Mouse (Mus musculus): ENCODE measurements at regions not wholly inside any gene's neighbourhood (a gene's known extent, or its start where the extent isn't known, plus 50 kb on each side); places are given as distances from the start of the nearest gene placed in this dataset.
A peak's percentile ranks its signal among the peaks of the same experiment; 100 is the strongest.

GRCm38 (mm10) chr3:143786889-143787288 is 418.1 kb downstream of the Lmo4 start:
- ATAC-seq (no peak), DNase-seq (ENCODE audit: low spot score) (no peak)
- Histone ChIP-seq H3K9me3 (ENCODE audit: low read length) (no peaks in the 10 kb centered on the region), H3K27me3 (replicated peaks; ENCODE audit: insufficient read depth, low read length) (no peaks in the 10 kb centered on the region), H3K4me3 (ENCODE audit: low read depth, low read length) (no peak overlapping the region), H3K9ac (replicated peaks; ENCODE audit: low read depth) (no peak overlapping the region), H3K4me1 (ENCODE audit: insufficient read depth, low read depth, low read length) (no peaks in the 10 kb centered on the region; the same call in 1 of the 2 replicates), H3K36me3 (ENCODE audit: insufficient read depth, low read length) (no peaks in the 10 kb centered on the region), H3K27ac (ENCODE audit: low read length) (no peak overlapping the region), H3K4me2 (replicated peaks; ENCODE audit: low read depth, low read length) (no peak overlapping the region)
- WGBS, result 86% methylated on average over 8 of the region's 8 CpGs
- no peak for TF ChIP-seq CTCF (IDR thresholded peaks at IDR 0.05)
- TF ChIP-seq EP300 (IDR thresholded peaks at IDR 0.05), result no peak

- no peak overlapping the region for H3K4me3 ChIP-seq (ENCODE audit: low read depth, low read length)
- TF ChIP-seq EP300 (IDR thresholded peaks at IDR 0.05) (no peak), CTCF (IDR thresholded peaks at IDR 0.05) (no peak)
- H3K36me3 ChIP-seq (ENCODE audit: insufficient read depth, low read length), result no peaks in the 10 kb centered on the region
- DNase-seq (ENCODE audit: low spot score) (peak; percentile 53), ATAC-seq (peak; percentile 70)
- H3K4me2 ChIP-seq (replicated peaks; ENCODE audit: low read depth, low read length), result no peak overlapping the region
- no peak overlapping the region for H3K9ac ChIP-seq (replicated peaks; ENCODE audit: low read depth)
- no peak overlapping the region for H3K27ac ChIP-seq (ENCODE audit: low read length)
- 39% methylated on average over 3 of the region's 3 CpGs for WGBS
- no peaks in the 10 kb centered on the region for H3K27me3 ChIP-seq (replicated peaks; ENCODE audit: insufficient read depth, low read length)
- no peaks in the 10 kb centered on the region; the same call in 1 of the 2 replicates for H3K4me1 ChIP-seq (ENCODE audit: insufficient read depth, low read depth, low read length)
- H3K9me3 ChIP-seq (ENCODE audit: low read length), result no peaks in the 10 kb centered on the region
Measured at GRCm38 (mm10) chr3:143784353-143784791, 420.6 kb downstream of the Lmo4 start.

GRCm38 (mm10) chr3:143778161-143778560 is 426.9 kb downstream of the Lmo4 start:
- no peaks in the 10 kb centered on the region for H3K9me3 ChIP-seq (ENCODE audit: low read length)
- TF ChIP-seq EP300 (IDR thresholded peaks at IDR 0.05) (no peak), CTCF (IDR thresholded peaks at IDR 0.05) (no peak)
- no peak overlapping the region for H3K4me3 ChIP-seq (ENCODE audit: low read depth, low read length)
- no peak overlapping the region for H3K4me2 ChIP-seq (replicated peaks; ENCODE audit: low read depth, low read length)
- H3K36me3 ChIP-seq (ENCODE audit: insufficient read depth, low read length), result no peaks in the 10 kb centered on the region
- 73% methylated on average over 2 of the region's 2 CpGs for WGBS
- no peak overlapping the region for H3K9ac ChIP-seq (replicated peaks; ENCODE audit: low read depth)
- no peak overlapping the region for H3K27ac ChIP-seq (ENCODE audit: low read length)
- H3K27me3 ChIP-seq (replicated peaks; ENCODE audit: insufficient read depth, low read length), result no peaks in the 10 kb centered on the region
- no peaks in the 10 kb centered on the region for H3K4me1 ChIP-seq (ENCODE audit: insufficient read depth, low read depth, low read length)
- ATAC-seq (no peak), DNase-seq (ENCODE audit: low spot score) (no peak)

GRCm38 (mm10) chr3:143759337-143759736 is 445.7 kb downstream of the Lmo4 start:
- 46% methylated on average over 1 of the region's 1 CpGs for whole genome bisulfite sequencing
- no peak overlapping the region for H3K9ac ChIP-seq (replicated peaks; ENCODE audit: low read depth)
- no peaks in the 10 kb centered on the region for H3K9me3 ChIP-seq (ENCODE audit: low read length)
- no peak overlapping the region for H3K4me2 ChIP-seq (replicated peaks; ENCODE audit: low read depth, low read length)
- no peak overlapping the region for H3K4me3 ChIP-seq (ENCODE audit: low read depth, low read length)
- H3K36me3 ChIP-seq (ENCODE audit: insufficient read depth, low read length), result no peaks in the 10 kb centered on the region
- no peak for ATAC-seq
- no peak for TF ChIP-seq CTCF (IDR thresholded peaks at IDR 0.05)
- no peak for TF ChIP-seq EP300 (IDR thresholded peaks at IDR 0.05)
- no peak overlapping the region for H3K27ac ChIP-seq (ENCODE audit: low read length)
- H3K4me1 ChIP-seq (ENCODE audit: insufficient read depth, low read depth, low read length), result no peaks in the 10 kb centered on the region
- no peaks in the 10 kb centered on the region for H3K27me3 ChIP-seq (replicated peaks; ENCODE audit: insufficient read depth, low read length)
- no peak for DNase-seq (ENCODE audit: low spot score)

GRCm38 (mm10) chr3:143753197-143753596 is 451.8 kb downstream of the Lmo4 start:
- Histone ChIP-seq H3K9me3 (ENCODE audit: low read length) (no peaks in the 10 kb centered on the region), H3K9ac (replicated peaks; ENCODE audit: low read depth) (no peak overlapping the region), H3K4me2 (replicated peaks; ENCODE audit: low read depth, low read length) (no peak overlapping the region), H3K36me3 (ENCODE audit: insufficient read depth, low read length) (no peaks in the 10 kb centered on the region), H3K27me3 (replicated peaks; ENCODE audit: insufficient read depth, low read length) (no peaks in the 10 kb centered on the region), H3K4me1 (ENCODE audit: insufficient read depth, low read depth, low read length) (no peaks in the 10 kb centered on the region), H3K4me3 (ENCODE audit: low read depth, low read length) (no peak overlapping the region), H3K27ac (ENCODE audit: low read length) (no peak overlapping the region)
- ATAC-seq, result no peak
- TF ChIP-seq CTCF (IDR thresholded peaks at IDR 0.05) (no peak), EP300 (IDR thresholded peaks at IDR 0.05) (no peak)
- WGBS, result 93% methylated on average over 3 of the region's 3 CpGs
- no peak for DNase-seq (ENCODE audit: low spot score)

GRCm38 (mm10) chr3:143752660-143753059 is 452.4 kb downstream of the Lmo4 start:
- Histone ChIP-seq H3K4me3 (ENCODE audit: low read depth, low read length) (no peak overlapping the region), H3K4me2 (replicated peaks; ENCODE audit: low read depth, low read length) (no peak overlapping the region), H3K27me3 (replicated peaks; ENCODE audit: insufficient read depth, low read length) (no peaks in the 10 kb centered on the region), H3K9me3 (ENCODE audit: low read length) (no peaks in the 10 kb centered on the region), H3K27ac (ENCODE audit: low read length) (no peak overlapping the region), H3K36me3 (ENCODE audit: insufficient read depth, low read length) (no peaks in the 10 kb centered on the region), H3K9ac (replicated peaks; ENCODE audit: low read depth) (no peak overlapping the region), H3K4me1 (ENCODE audit: insufficient read depth, low read depth, low read length) (no peaks in the 10 kb centered on the region)
- TF ChIP-seq CTCF (IDR thresholded peaks at IDR 0.05) (peak; percentile 24), EP300 (IDR thresholded peaks at IDR 0.05) (no peak)
- no peak for ATAC-seq
- WGBS, result 77% methylated on average over 1 of the region's 1 CpGs
- no peak for DNase-seq (ENCODE audit: low spot score)

- H3K4me3 ChIP-seq (ENCODE audit: low read depth, low read length), result no peak overlapping the region
- DNase-seq (ENCODE audit: low spot score) (peak; percentile 31), ATAC-seq (no peak)
- H3K27me3 ChIP-seq (replicated peaks; ENCODE audit: insufficient read depth, low read length), result no peaks in the 10 kb centered on the region
- H3K27ac ChIP-seq (ENCODE audit: low read length), result no peak overlapping the region
- TF ChIP-seq CTCF (IDR thresholded peaks at IDR 0.05), result no peak
- no peak for TF ChIP-seq EP300 (IDR thresholded peaks at IDR 0.05)
- H3K9me3 ChIP-seq (ENCODE audit: low read length), result no peaks in the 10 kb centered on the region
- H3K4me2 ChIP-seq (replicated peaks; ENCODE audit: low read depth, low read length), result no peak overlapping the region
- no peak overlapping the region for H3K9ac ChIP-seq (replicated peaks; ENCODE audit: low read depth)
- H3K4me1 ChIP-seq (ENCODE audit: insufficient read depth, low read depth, low read length), result no peaks in the 10 kb centered on the region
- no peaks in the 10 kb centered on the region for H3K36me3 ChIP-seq (ENCODE audit: insufficient read depth, low read length)
- WGBS, result 71% methylated on average over 4 of the region's 4 CpGs
Measured at GRCm38 (mm10) chr3:143750128-143750527, 454.9 kb downstream of the Lmo4 start.

All from lung, postnatal 0 days (tissue).